Mouse (Mus musculus) central nervous system, embryonic 11.5 days (tissue): Measurements from ENCODE around the gene Ppfia3. TPM values are rescaled to one million over a fixed set of nuclear protein-coding genes. Genes with fewer than 3 reads are reported as not detected.

Source experiments
- polyA plus RNA-seq: library from polyadenylated mRNA; depleted of rRNA; stranded (reverse); fragments of >200 nt; gene quantifications from 2 replicates; pipeline ENCODE4 v1.2.3, GENCODE M21; 2012; rRNA removed

Gene Ppfia3
- polyA plus RNA-seq, result 13.7 and 16.5 TPM in 2 replicates

DNA sequence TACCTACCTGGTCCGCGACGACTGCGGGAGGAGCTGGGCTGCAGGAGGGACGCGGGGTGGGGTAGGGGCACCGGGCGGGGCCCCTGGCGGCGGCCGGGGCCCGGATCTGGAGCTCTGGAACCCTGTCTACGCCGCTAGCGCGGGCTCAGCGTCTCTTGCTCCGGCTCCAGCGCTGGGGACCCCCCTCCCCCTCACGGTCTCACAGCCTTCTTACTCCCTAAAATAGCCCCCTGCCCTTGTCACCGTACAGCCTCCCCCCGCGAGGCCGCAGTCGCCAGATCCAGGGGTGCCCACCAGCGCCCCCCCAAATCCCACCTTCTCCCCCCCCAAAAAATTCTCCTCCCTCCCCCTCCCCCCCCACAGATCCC lies at the start of gene Ppfia3:
TSS of gene Ppfia3 (minus strand) at position 368 of the 368 bp plus-strand sequence.

DNA sequence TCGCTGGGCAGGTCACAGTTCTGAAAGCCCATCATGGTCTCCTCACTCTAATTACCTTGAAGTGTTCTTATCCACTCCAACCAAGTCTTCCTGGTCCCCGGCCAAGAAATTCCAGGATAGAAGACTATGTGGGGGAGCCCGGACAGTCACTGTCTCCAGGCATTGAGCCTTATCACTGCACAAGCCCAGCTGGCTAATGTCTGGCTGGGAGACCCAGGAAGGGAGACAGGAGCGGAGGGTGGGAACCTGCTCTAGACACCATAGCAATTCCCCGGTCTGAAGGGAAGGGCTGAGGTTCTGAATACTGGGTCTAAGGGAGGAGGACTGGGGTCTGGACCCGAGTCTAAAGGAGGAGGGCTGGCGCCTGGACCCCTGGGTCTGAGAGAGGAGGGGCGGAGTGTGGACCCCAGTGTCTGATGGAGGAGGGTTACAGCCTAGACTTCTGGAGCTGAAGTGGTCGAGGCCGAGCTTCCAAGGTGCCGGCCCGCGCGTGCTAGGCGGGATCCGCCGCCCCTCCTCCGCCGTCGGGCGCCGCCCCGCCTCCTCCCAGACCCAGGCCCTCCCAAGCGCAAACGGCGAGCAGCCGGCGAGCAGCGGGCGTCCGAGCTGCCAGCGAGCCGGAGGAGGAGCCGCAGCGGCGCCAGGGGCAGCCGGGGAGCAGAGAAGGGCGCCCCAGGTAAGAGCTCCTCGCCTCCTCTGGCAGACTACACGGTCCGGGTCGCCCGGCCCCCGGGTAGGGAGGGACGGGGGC lies 46.5 kb upstream of the Ppfia3 start, which contains the start of gene Ntf5:
TSS of gene Ntf5 (plus strand) at position 583 of the 751 bp plus-strand sequence.

DNA sequence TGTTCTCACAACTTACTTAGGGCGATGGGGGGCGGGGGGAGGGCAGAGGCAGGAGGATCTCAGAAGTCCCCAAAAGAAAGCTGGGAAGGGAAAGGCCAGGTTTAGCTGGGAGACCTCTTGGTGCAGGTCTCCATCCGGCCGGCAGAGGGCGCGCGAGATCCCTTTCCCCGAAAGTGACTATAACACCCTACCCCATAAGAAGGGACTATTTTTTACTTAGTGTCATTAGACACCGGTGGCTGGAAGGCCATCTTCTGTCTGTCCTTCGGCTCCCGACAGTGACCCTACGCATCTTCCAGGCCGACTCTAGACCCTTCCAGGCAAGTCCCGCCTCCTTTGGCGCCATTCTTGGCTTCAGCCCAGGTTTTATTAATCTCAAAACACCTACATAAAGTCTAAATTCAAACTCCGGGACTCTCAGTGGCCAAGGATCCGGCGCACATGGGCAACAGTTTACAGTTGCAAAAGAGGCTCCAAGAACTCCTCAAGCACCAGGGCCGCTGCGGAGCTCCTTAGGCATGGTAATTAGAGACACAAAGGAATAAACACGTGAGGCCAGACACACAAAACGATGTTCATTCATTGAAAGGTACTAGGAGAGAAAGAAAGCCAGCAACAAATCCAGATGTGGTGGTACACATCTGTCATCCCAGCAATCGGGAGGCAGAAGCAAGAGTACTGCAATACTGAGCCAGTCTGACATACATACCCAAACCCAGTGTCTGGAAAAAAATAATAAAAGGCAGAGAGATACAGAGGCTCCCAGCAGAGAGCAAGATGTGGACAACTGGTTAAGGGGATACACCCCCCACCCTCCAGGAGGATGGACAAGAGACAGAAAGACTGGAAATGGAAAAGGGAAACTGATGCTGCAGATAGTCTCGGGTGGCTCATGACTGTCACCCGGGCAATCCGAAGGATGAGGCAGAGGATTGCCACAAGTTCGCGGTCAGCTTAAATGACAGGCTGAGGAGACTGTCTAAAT lies 38.6 kb upstream of the Ppfia3 start, which contains the start of gene Kcna7:
TSS of gene Kcna7 (plus strand) at position 563 of the 985 bp plus-strand sequence.

GRCm38 (mm10) chr7:45395578-45396336 lies 28.9 kb upstream of the Ppfia3 start, which contains the start of gene Snrnp70:
Snrnp70 (minus strand) TSS chr7:45395742.

DNA sequence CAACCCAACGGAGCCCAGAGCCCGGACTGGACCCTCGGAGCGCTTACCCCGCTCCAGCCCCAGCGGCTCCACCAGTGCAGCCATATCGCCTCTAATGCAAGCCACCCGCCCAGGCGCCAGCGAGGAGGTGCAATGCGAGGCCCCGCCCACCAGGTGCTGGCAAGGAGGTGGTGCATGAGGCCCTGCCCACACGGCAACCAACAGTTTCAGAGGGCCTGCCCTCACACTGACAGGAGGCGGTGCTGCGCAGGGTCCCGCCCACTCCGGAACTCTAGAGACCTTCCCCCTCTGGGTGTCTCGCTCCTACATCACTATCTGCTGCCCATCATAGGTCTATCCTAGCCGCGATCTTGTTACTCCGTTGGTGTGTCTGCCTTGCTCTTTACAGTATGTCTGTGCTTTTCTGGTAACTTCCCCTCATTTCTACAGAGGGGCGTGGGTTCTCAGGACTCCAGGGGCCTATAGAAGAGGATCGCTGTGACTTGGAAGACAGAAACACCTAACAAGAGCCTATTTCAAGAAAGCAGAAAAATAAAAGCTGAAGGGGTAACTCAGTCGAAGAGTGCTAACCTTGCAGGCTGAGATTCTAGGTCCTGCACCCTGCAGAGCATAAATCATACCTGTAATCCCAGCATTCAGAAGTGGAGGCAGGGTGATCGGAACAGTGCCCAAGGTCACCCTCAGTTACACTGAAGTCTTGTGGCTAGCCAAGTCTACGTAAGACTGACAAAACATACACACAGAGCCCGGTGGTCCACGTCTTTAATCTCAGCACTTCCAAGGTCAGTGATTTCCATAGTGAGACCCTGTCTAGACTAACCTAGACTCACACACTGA lies 3.9 kb upstream of the Ppfia3 start, which contains the start of gene Lin7b:
TSS of gene Lin7b (minus strand) at position 109 of the 837 bp plus-strand sequence.

DNA sequence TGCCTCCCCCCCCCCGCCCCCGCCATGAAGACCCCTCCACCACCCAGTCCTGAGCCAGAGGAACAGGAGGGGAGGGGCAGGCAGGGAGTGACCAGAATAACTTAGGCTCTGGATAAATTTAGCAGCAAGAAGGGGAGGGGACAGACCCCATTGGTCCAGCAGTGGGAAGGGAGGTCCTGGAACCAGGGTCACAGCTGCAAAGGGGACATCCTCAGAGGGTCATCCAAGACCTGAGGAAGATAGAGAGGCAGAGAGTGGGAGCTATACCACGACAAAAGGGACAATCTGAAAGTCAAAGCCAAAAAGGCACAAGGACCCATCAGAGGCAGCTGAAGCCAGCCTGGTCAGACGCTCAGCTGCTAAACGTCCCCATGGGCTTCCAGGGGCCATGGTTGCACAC lies 31.8 kb downstream of the Ppfia3 start, which contains the start of gene Hrc:
TSS of gene Hrc (plus strand) at position 235 of the 400 bp plus-strand sequence.

GRCm38 (mm10) chr7:45333431-45333982 lies 33.3 kb downstream of the Ppfia3 start, which contains the start of gene Trpm4:
Trpm4 (minus strand) TSS chr7:45333780.

Other genes with a start within 250 kb of the Ppfia3 start
- gene Rps11, start 242.6 kb downstream of the Ppfia3 start, polyA plus RNA-seq, result 695 and 927 TPM in 2 replicates
- gene Rpl13a, start 238.3 kb downstream of the Ppfia3 start, polyA plus RNA-seq, result 2,695 and 3,876 TPM in 2 replicates
- 0.05 and 0.52 TPM in 2 replicates for gene Gm45713, start 230.8 kb downstream of the Ppfia3 start, polyA plus RNA-seq
- gene Flt3l, start 230.6 kb downstream of the Ppfia3 start, polyA plus RNA-seq, result 4.8 and 5.5 TPM in 2 replicates
- 112 and 132 TPM in 2 replicates for gene Pih1d1, start 212.7 kb downstream of the Ppfia3 start, polyA plus RNA-seq
- 31.7 and 34.0 TPM in 2 replicates for gene Aldh16a1, start 212.4 kb downstream of the Ppfia3 start, polyA plus RNA-seq
- gene Slc17a7, start 203.1 kb downstream of the Ppfia3 start, polyA plus RNA-seq, result 2.3 and 2.8 TPM in 2 replicates
- gene Gfy, start 187.4 kb downstream of the Ppfia3 start, polyA plus RNA-seq, result 0.04 and 0.07 TPM in 2 replicates
- 0.26 TPM in 1 of 2 replicates, not detected in the other for gene Pth2, start 186.0 kb downstream of the Ppfia3 start, polyA plus RNA-seq
- gene Ccdc155, start 162.1 kb downstream of the Ppfia3 start, polyA plus RNA-seq, result 0.92 and 1.1 TPM in 2 replicates
- gene Dkkl1, start 154.9 kb downstream of the Ppfia3 start, polyA plus RNA-seq, result 2.0 and 3.1 TPM in 2 replicates
- 557 and 610 TPM in 2 replicates for gene Tead2, start 151.3 kb downstream of the Ppfia3 start, polyA plus RNA-seq
- 1.8 and 2.6 TPM in 2 replicates for gene Cd37, start 127.9 kb downstream of the Ppfia3 start, polyA plus RNA-seq
- 0.17 and 0.30 TPM in 2 replicates for gene Slc6a16, start 125.9 kb downstream of the Ppfia3 start, polyA plus RNA-seq
- gene Slc6a21, start 89.5 kb downstream of the Ppfia3 start, polyA plus RNA-seq, result not detected in 2 replicates
- 18.1 and 19.9 TPM in 2 replicates for gene Trpm4, start 33.2 kb downstream of the Ppfia3 start, polyA plus RNA-seq
- 1.7 and 4.2 TPM in 2 replicates for gene Hrc, start 31.7 kb downstream of the Ppfia3 start, polyA plus RNA-seq
- gene Lin7b, start 3.6 kb upstream of the Ppfia3 start, polyA plus RNA-seq, result 3.5 and 3.6 TPM in 2 replicates
- 695 and 1,491 TPM in 2 replicates for gene Snrnp70, start 28.7 kb upstream of the Ppfia3 start, polyA plus RNA-seq
- gene Kcna7, start 38.6 kb upstream of the Ppfia3 start, polyA plus RNA-seq, result 0.04 TPM in 1 of 2 replicates, not detected in the other
- 1.3 and 2.1 TPM in 2 replicates for gene Ntf5, start 46.7 kb upstream of the Ppfia3 start, polyA plus RNA-seq
- gene Lhb, start 53.8 kb upstream of the Ppfia3 start, polyA plus RNA-seq, result 0.16 TPM in 1 of 2 replicates, not detected in the other
- gene Gys1, start 67.8 kb upstream of the Ppfia3 start, polyA plus RNA-seq, result 19.0 and 32.3 TPM in 2 replicates
- 154 and 206 TPM in 2 replicates for gene Ruvbl2, start 71.1 kb upstream of the Ppfia3 start, polyA plus RNA-seq
- 1,702 and 1,837 TPM in 2 replicates for gene Ftl1, start 92.9 kb upstream of the Ppfia3 start, polyA plus RNA-seq
- gene Bax, start 99.9 kb upstream of the Ppfia3 start, polyA plus RNA-seq, result 146 and 199 TPM in 2 replicates
- gene Tulp2, start 114.9 kb upstream of the Ppfia3 start, polyA plus RNA-seq, result 0.24 and 0.80 TPM in 2 replicates
- not detected in 2 replicates for gene Gm45808, start 119.8 kb upstream of the Ppfia3 start, polyA plus RNA-seq
- 3.5 and 3.9 TPM in 2 replicates for gene Dhdh, start 121.8 kb upstream of the Ppfia3 start, polyA plus RNA-seq
- 101 and 117 TPM in 2 replicates for gene Nucb1, start 143.4 kb upstream of the Ppfia3 start, polyA plus RNA-seq
- 14.8 and 20.2 TPM in 2 replicates for gene Ppp1r15a, start 159.2 kb upstream of the Ppfia3 start, polyA plus RNA-seq
- gene Plekha4, start 159.3 kb upstream of the Ppfia3 start, polyA plus RNA-seq, result 1.8 and 4.0 TPM in 2 replicates
- gene Hsd17b14, start 187.9 kb upstream of the Ppfia3 start, polyA plus RNA-seq, result 0.37 and 0.56 TPM in 2 replicates
- 29.4 and 42.2 TPM in 2 replicates for gene Bcat2, start 203.1 kb upstream of the Ppfia3 start, polyA plus RNA-seq
- 0.07 TPM in 1 of 2 replicates, not detected in the other for gene Fgf21, start 248.5 kb upstream of the Ppfia3 start, polyA plus RNA-seq